Mouse (Mus musculus) stomach, postnatal 0 days (tissue): Measurements from ENCODE around the gene Pex5l.

Experiments
- CTCF ChIP-seq: IDR thresholded peaks from 2 replicates; pipeline ENCODE4 v1.5.1; 2016; ENCODE audit warnings: antibody characterized with exemption, low read depth, mild to moderate bottlenecking, moderate library complexity
- EP300 ChIP-seq: optimal IDR thresholded peaks from 2 replicates; pipeline ENCODE3; 2016; ENCODE audit warnings: antibody characterized with exemption

- TF ChIP-seq CTCF (no peak), EP300 (no peak)
Measured at GRCm38 (mm10) chr3:33129944-33130343, 13.1 kb downstream of the Pex5l start.
